Mouse (Mus musculus) neural tube, embryonic 14.5 days (tissue): Measurements from ENCODE around the gene Nrf1. TPM values are rescaled to one million over a fixed set of nuclear protein-coding genes. Genes with fewer than 3 reads are reported as not detected.

Experiments used
- ATAC-seq: fragments of 200-750 bp; cut with Nextera tagmentation; 2 replicates; pipeline ENCODE4 v1.8.0; 2017; ENCODE audit warnings: low read depth, mild to moderate bottlenecking, moderate TSS enrichment, moderate library complexity
- H3K27ac ChIP-seq: fragments of 300-500 bp; sonication (generic); 2 replicates; pipeline ENCODE4 v1.5.1; 2014; ENCODE audit warnings: low read depth, mild to moderate bottlenecking, control low read depth, low read length, moderate library complexity, mixed read lengths
- H3K27me3 ChIP-seq: fragments of 300-500 bp; sonication (generic); 2 replicates; pipeline ENCODE4 v1.6.1; 2014; ENCODE audit warnings: low read length; ENCODE audit not compliant: control insufficient read depth, insufficient read depth
- H3K36me3 ChIP-seq: fragments of 300-500 bp; sonication (generic); 2 replicates; pipeline ENCODE4 v1.6.1; 2014; ENCODE audit warnings: low read length, mixed read lengths; ENCODE audit not compliant: control insufficient read depth, insufficient read depth
- H3K4me1 ChIP-seq: fragments of 300-500 bp; sonication (generic); 2 replicates; pipeline ENCODE4 v1.6.1; 2014; ENCODE audit warnings: low read length; ENCODE audit not compliant: control insufficient read depth, insufficient read depth
- H3K4me2 ChIP-seq: fragments of 300-500 bp; sonication (generic); 2 replicates; pipeline ENCODE4 v1.6.1; 2014; ENCODE audit warnings: mild to moderate bottlenecking, low read depth, low read length, control low read depth
- H3K4me3 ChIP-seq: fragments of 300-500 bp; sonication (generic); 2 replicates; pipeline ENCODE4 v1.5.1; 2014; ENCODE audit warnings: low read depth, low read length, control low read depth, mixed read lengths
- H3K9ac ChIP-seq: fragments of 300-500 bp; sonication (generic); replicated peaks from 2 replicates; pipeline ENCODE4 v1.6.1; 2014; ENCODE audit warnings: low read depth, mild to moderate bottlenecking, control low read depth, low read length, mixed read lengths
- H3K9me3 ChIP-seq: fragments of 300-500 bp; sonication (generic); 2 replicates; pipeline ENCODE4 v1.6.1; 2016; ENCODE audit warnings: low read length; ENCODE audit not compliant: control insufficient read depth
- WGBS: fragments of 180-500 bp; shearing (Covaris S2); extraction: QIAGEN DNeasy Blood & Tissue Kit; methylation state at CpG from one replicate; pipeline ENCODE4 v1.1.7; 2014; 5-methylcytosine and 5-hydroxymethylcytosine counted together
- microRNA counts: library from miRNA; unstranded; fragments of <30 nt; microRNA quantifications from one replicate; lab custom pipeline; 2016
- microRNA-seq: library from miRNA; unstranded; fragments of <30 nt; microRNA quantifications from one replicate; pipeline ENCODE4, GENCODE M21; 2016
- polyA plus RNA-seq: library from polyadenylated mRNA; unstranded; fragments of >200 nt; fragmentation: Nextera tagmentation; extraction: Ambion mirVana; gene quantifications from 2 replicates; pipeline ENCODE4 v1.2.1, GENCODE M21; 2014

Gene Nrf1
- polyA plus RNA-seq, 1 experiment from 2014 or later = 33.2 TPM

DNA sequence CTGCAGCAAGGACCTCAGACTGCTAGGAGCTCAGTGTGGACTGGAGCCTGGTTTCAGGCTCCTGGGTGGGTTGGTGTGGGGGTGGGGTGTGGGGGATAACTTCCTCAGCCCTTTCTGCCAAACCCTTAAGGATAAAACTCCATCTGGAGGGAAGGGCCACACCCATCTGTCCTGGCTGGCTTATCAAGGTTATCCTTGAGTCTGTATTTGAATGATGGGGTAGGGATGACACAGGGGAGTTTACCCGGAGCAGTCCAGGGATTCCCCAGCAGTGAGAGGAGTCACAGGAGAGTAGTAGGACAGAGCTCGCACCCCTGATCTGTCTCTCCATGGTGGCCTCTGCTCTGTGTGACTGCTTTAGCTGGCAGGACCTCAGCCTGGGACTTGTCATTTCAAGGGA, 132.5 kb downstream of the Nrf1 start:
- WGBS = 31% methylated on average over 2 of the region's 2 CpGs
- no peak for ATAC-seq
- Histone ChIP-seq H3K9ac (no peak overlapping the region), H3K4me2 (no peak overlapping the region), H3K27ac (no peak overlapping the region), H3K9me3 (no peaks in the 10 kb centered on the region), H3K4me3 (no peak overlapping the region), H3K27me3 (peaks cover 31% of the 10 kb centered on the region), H3K36me3 (no peaks in the 10 kb centered on the region), H3K4me1 (no peaks in the 10 kb centered on the region)

DNA sequence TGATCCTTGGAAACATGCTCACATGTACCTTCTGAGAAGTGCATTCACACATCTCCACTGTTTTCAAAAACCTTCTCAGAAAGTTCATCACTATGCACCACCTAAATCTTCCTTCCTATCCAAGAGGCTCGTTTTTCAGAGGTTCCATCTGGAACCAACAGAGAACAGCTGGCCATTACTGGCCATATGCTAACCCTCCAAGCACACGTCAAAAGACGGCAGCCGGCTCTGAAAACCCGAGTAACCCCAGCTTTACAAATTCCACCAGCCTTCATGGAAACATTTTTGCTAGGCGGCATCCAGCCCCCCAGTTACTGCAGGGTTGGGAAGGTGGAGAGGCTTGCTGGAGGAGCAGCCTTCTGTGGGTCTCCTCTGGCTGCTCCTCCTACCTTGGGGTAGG, 134.2 kb downstream of the Nrf1 start:
- peaks cover 23% of the 10 kb centered on the region for H3K27me3 ChIP-seq
- H3K9me3 ChIP-seq = no peaks in the 10 kb centered on the region
- no peak for ATAC-seq
- no peaks in the 10 kb centered on the region for H3K36me3 ChIP-seq
- H3K27ac ChIP-seq = no peak overlapping the region
- no peaks in the 10 kb centered on the region for H3K4me1 ChIP-seq
- no peak overlapping the region for H3K9ac ChIP-seq
- H3K4me2 ChIP-seq = no peak overlapping the region
- no peak overlapping the region for H3K4me3 ChIP-seq
- WGBS = 45% methylated on average over 6 of the region's 6 CpGs

DNA sequence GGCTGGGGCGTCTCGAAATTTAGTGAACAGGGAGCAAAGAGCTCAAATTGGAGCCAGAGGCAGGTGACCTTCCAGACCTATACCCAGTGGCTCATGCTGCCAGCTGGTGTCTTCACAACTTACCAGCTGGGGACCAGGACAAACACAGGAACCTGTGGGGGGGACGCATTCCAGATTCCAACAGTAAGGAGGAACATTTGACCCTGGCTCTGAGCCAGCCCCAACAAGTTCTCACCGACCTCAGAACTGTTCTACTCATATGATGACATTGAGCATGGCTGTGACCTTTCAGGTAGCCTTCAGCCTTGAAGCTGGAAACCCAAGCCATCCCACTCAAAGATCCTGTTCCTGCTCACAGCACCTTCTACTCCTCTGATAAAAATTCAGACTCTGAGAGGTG, 135.8 kb downstream of the Nrf1 start:
- H3K4me1 ChIP-seq = no peaks in the 10 kb centered on the region
- H3K4me3 ChIP-seq = no peak overlapping the region
- no peaks in the 10 kb centered on the region for H3K9me3 ChIP-seq
- no peak for ATAC-seq
- no peaks in the 10 kb centered on the region for H3K36me3 ChIP-seq
- H3K4me2 ChIP-seq = no peak overlapping the region
- H3K27ac ChIP-seq = no peak overlapping the region
- no peak overlapping the region for H3K9ac ChIP-seq
- 83% methylated on average over 4 of the region's 4 CpGs for WGBS
- H3K27me3 ChIP-seq = peaks cover 11% of the 10 kb centered on the region

DNA sequence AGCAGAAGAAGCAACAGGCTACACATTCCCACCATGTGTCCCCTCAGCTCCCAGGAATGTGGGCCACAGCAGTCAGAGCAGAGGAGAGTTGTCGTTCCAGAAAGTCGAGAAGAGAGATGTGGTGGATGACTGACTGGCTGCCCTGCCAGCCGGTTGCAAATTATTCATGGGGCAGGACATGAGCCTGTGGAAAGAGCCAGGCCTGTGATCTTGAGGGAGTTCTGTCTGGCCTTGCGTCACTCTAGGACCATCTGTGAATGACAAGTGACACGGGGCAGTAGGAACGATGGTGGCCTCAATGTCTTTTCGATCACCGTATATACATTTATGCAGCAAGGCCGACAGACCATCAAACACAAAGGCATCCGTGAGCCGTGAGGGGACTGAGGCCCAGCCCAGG, 147.9 kb downstream of the Nrf1 start:
- H3K36me3 ChIP-seq = no peaks in the 10 kb centered on the region
- 76% methylated on average over 11 of the region's 11 CpGs for WGBS
- H3K27ac ChIP-seq = no peak overlapping the region
- no peaks in the 10 kb centered on the region for H3K9me3 ChIP-seq
- H3K4me3 ChIP-seq = no peak overlapping the region
- H3K4me1 ChIP-seq = no peaks in the 10 kb centered on the region
- ATAC-seq = no peak
- H3K4me2 ChIP-seq = no peak overlapping the region
- H3K27me3 ChIP-seq = no peaks in the 10 kb centered on the region
- no peak overlapping the region for H3K9ac ChIP-seq

DNA sequence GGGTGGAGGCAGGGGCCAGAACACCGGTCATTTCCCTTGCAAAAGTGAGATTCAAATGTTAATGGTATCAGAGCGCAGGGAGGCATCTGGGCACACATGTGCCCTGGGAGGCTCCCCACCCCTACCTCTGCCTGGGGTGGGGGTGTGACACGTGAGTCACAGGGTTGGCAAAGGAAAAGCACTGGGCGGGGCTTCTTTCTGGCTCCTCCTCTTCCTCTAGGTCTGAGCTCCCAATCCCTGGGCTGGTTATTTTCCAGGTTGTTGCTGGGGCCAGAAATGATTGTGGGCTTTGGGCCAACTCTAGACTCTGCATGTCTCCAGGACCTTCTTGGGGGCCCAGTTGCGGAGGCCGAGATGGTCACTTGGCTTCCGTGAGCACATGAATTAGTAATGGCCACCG, 148.4 kb downstream of the Nrf1 start:
- no peak overlapping the region for H3K9ac ChIP-seq
- H3K27me3 ChIP-seq = no peaks in the 10 kb centered on the region
- H3K4me2 ChIP-seq = no peak overlapping the region
- ATAC-seq = no peak
- H3K36me3 ChIP-seq = no peaks in the 10 kb centered on the region
- 70% methylated on average over 8 of the region's 8 CpGs for WGBS
- H3K9me3 ChIP-seq = no peaks in the 10 kb centered on the region
- no peaks in the 10 kb centered on the region for H3K4me1 ChIP-seq
- no peak overlapping the region for H3K4me3 ChIP-seq
- no peak overlapping the region for H3K27ac ChIP-seq

MicroRNAs within 50 kb of the gene (microRNA counts, 519-probe panel; counts per million panel counts)
- 2,439 counts per million, percentile 10 among the panel's probes with 10 or more counts for microRNA mmu-miR-182 (lab: Ali Mortazavi, UCI)
- microRNA mmu-miR-183 (lab: Ali Mortazavi, UCI) = 3,772 counts per million, percentile 35 among the panel's probes with 10 or more counts
- microRNA mmu-miR-96 (lab: Ali Mortazavi, UCI) = 4,220 counts per million, percentile 49 among the panel's probes with 10 or more counts

Small RNA genes within 50 kb of the gene (microRNA-seq; reads per million reads assigned to microRNA genes)
- 9,568 reads per million, percentile 96 among the genes with 10 or more reads in this experiment for gene Mir182
- 4,033 reads per million, percentile 90 among the genes with 10 or more reads in this experiment for gene Mir183
- gene Mir96 = 2,123 reads per million, percentile 83 among the genes with 10 or more reads in this experiment

Other genes starting within 250 kb of the Nrf1 start
- gene Strip2, start 131.0 kb upstream of the Nrf1 start, polyA plus RNA-seq = 3.4 and 4.3 TPM in 2 replicates